In the genomic region with DNA sequence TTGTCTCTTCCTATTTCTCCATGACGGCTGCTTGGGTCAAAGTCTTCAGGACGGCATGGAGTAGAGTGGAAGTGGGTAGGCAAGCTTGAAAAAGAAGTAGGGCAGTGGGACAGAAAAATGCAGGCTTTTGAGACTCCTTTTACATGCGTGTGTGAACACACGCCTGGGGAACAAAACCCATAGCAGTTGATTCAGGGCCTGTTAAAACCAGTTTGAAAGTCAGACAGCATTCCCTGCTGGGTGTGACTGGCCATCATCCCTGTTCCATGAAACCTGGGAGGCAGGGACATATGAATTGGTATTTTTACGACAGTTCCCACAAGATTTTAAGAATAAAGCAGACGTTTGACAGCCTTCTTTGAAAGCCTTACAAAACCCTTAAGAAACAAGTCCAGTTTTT, we compare ENCODE assay signal across 35 mouse cellular contexts.
"Had no signal": no experiment of that assay in that cellular context is flagged by ENCODE, and none has a peak within 500 bp of the region (broad histone marks: within the 10 kb centered on the region; RNA-seq: fewer than 3 reads in every experiment).

No protein-coding gene starts in this region.

- DNase-seq: heart, postnatal 10 days; heart, postnatal 14 days; heart, postnatal 36 days; heart, postnatal 4 days; kidney, adult 11 months; kidney, adult 18-20 months; kidney, adult 2 months; kidney, adult 8-10 months; kidney, adult 9 months; kidney, postnatal 10 days; kidney, postnatal 14 days; kidney, postnatal 25 days; kidney, postnatal 36 days; kidney, postnatal 4 days; layer of hippocampus, adult 9-11 months; layer of hippocampus, postnatal 36 days had no signal

- H3K9ac ChIP-seq: heart, embryonic 12.5 days; heart, embryonic 13.5 days; heart, embryonic 15.5 days; hindbrain, embryonic 12.5 days; hindbrain, embryonic 13.5 days; hindbrain, embryonic 14.5 days; hindbrain, embryonic 15.5 days; intestine, embryonic 15.5 days; kidney, embryonic 15.5 days had no signal

- H3K4me1 ChIP-seq: heart, embryonic 10.5 days; heart, embryonic 13.5 days; heart, embryonic 15.5 days; hindbrain, embryonic 10.5 days; hindbrain, embryonic 12.5 days; hindbrain, embryonic 13.5 days; hindbrain, embryonic 15.5 days; intestine, embryonic 15.5 days; kidney, embryonic 15.5 days had no signal

- H3K27ac ChIP-seq: heart, embryonic 10.5 days; heart, embryonic 13.5 days; heart, embryonic 15.5 days; hindbrain, embryonic 10.5 days; hindbrain, embryonic 12.5 days; hindbrain, embryonic 13.5 days; hindbrain, embryonic 14.5 days; hindbrain, embryonic 15.5 days; hindbrain, postnatal 0 days; intestine, embryonic 15.5 days; kidney, embryonic 15.5 days; kidney, postnatal 0 days; layer of hippocampus, adult 2 months had no signal

- H3K36me3 ChIP-seq: heart, embryonic 10.5 days; heart, embryonic 12.5 days; heart, embryonic 13.5 days; heart, embryonic 15.5 days; hindbrain, embryonic 10.5 days; hindbrain, embryonic 12.5 days; hindbrain, embryonic 13.5 days; hindbrain, embryonic 15.5 days; intestine, embryonic 15.5 days; kidney, embryonic 15.5 days had no signal

- ATAC-seq: hindbrain, embryonic 16.5 days; hindbrain, postnatal 0 days; inflammation-experienced regulatory T-cells, adult 6 months; intestine, embryonic 15.5 days; intestine, embryonic 16.5 days; intestine, postnatal 0 days had no signal

- H3K27me3 ChIP-seq: heart, embryonic 12.5 days; heart, embryonic 13.5 days; heart, embryonic 15.5 days; hindbrain, embryonic 12.5 days; hindbrain, embryonic 13.5 days; hindbrain, embryonic 15.5 days; intestine, embryonic 15.5 days; kidney, embryonic 15.5 days had no signal

- H3K9me3 ChIP-seq: heart, embryonic 10.5 days; heart, embryonic 15.5 days; hindbrain, embryonic 10.5 days; hindbrain, embryonic 12.5 days; hindbrain, embryonic 13.5 days; hindbrain, embryonic 15.5 days; intestine, embryonic 15.5 days; kidney, embryonic 15.5 days had no signal

- H3K4me3 ChIP-seq: heart, embryonic 10.5 days; heart, embryonic 12.5 days; heart, embryonic 13.5 days; heart, embryonic 15.5 days; hindbrain, embryonic 10.5 days; hindbrain, embryonic 12.5 days; hindbrain, embryonic 13.5 days; hindbrain, embryonic 15.5 days; intestine, embryonic 15.5 days; kidney, embryonic 15.5 days; layer of hippocampus, adult 2 months had no signal

- H3K4me2 ChIP-seq: heart, embryonic 11.5 days; heart, embryonic 12.5 days; heart, embryonic 13.5 days; heart, embryonic 15.5 days; hindbrain, embryonic 12.5 days; hindbrain, embryonic 13.5 days; hindbrain, embryonic 14.5 days; hindbrain, embryonic 15.5 days; intestine, embryonic 15.5 days; kidney, embryonic 15.5 days had no signal
